Mouse (Mus musculus) heart, embryonic 14.5 days (tissue): ENCODE results near the gene Perm1. TPM values are rescaled to one million over a fixed set of nuclear protein-coding genes. Genes with fewer than 3 reads are reported as not detected.

Source experiments
- ATAC-seq: fragments of 200-750 bp; cut with Nextera tagmentation; 2 replicates; pipeline ENCODE4 v1.8.0; 2017; ENCODE audit warnings: low read depth, moderate TSS enrichment; ENCODE audit not compliant: insufficient number of reproducible peaks, insufficient read depth, low FRiP score
- H3K27ac ChIP-seq, 2 experiments: fragments of 200-500 bp in 1 of 2; fragments of 300-500 bp in 1 of 2; sonication (generic) in 1 of 2; replicated peaks in 1 of 2; 2 replicates each; pipeline ENCODE4 v1.5.1; 2012 to 2014; ENCODE audit warnings: low read depth in 2 of 2, low read length in 2 of 2, control low read depth in 1 of 2, mild to moderate bottlenecking in 1 of 2, mixed read lengths in 1 of 2; ENCODE audit not compliant: control insufficient read depth in 1 of 2, insufficient read depth in 1 of 2
- H3K27me3 ChIP-seq: fragments of 300-500 bp; sonication (generic); 2 replicates; pipeline ENCODE4 v1.6.1; 2014; ENCODE audit warnings: mild to moderate bottlenecking, low read length, control low read depth; ENCODE audit not compliant: control insufficient read depth, insufficient read depth
- H3K36me3 ChIP-seq: fragments of 300-500 bp; sonication (generic); 2 replicates; pipeline ENCODE4 v1.6.1; 2014; ENCODE audit warnings: mild to moderate bottlenecking, control low read depth, low read length, mixed read lengths; ENCODE audit not compliant: control insufficient read depth, insufficient read depth
- H3K4me1 ChIP-seq, 2 experiments: fragments of 200-500 bp in 1 of 2; fragments of 300-500 bp in 1 of 2; sonication (generic) in 1 of 2; 2 replicates each; pipeline ENCODE4 v1.6.1; 2012 to 2014; ENCODE audit warnings: low read length in 2 of 2, control low read depth in 1 of 2, mixed read lengths in 1 of 2; ENCODE audit not compliant: control insufficient read depth in 2 of 2, insufficient read depth in 2 of 2
- H3K4me2 ChIP-seq: fragments of 300-500 bp; sonication (generic); 2 replicates; pipeline ENCODE4 v1.6.1; 2014; ENCODE audit warnings: mild to moderate bottlenecking, low read length
- H3K4me3 ChIP-seq, 2 experiments: fragments of 200-500 bp in 1 of 2; fragments of 300-500 bp in 1 of 2; sonication (generic) in 1 of 2; 2 replicates each; pipeline ENCODE4 v1.5.1; 2012 to 2014; ENCODE audit warnings: low read length in 2 of 2, mild to moderate bottlenecking in 2 of 2, control low read depth in 1 of 2, low read depth in 1 of 2, moderate library complexity in 1 of 2; ENCODE audit not compliant: control insufficient read depth in 1 of 2, insufficient read depth in 1 of 2
- H3K9ac ChIP-seq: fragments of 300-500 bp; sonication (generic); 2 replicates; pipeline ENCODE4 v1.6.1; 2014; ENCODE audit warnings: mild to moderate bottlenecking, low read length
- H3K9me3 ChIP-seq: fragments of 300-500 bp; sonication (generic); 2 replicates; pipeline ENCODE4 v1.6.1; 2016; ENCODE audit warnings: low read length, control low read depth; ENCODE audit not compliant: control insufficient read depth
- WGBS: fragments of 180-500 bp; shearing (Covaris S2); extraction: QIAGEN DNeasy Blood & Tissue Kit; methylation state at CpG from one replicate; pipeline ENCODE4 v1.1.7; 2014; 5-methylcytosine and 5-hydroxymethylcytosine counted together
- polyA plus RNA-seq: library from polyadenylated mRNA; unstranded; fragments of >200 nt; fragmentation: Nextera tagmentation; extraction: Ambion mirVana; gene quantifications from 2 replicates; pipeline ENCODE4 v1.2.1, GENCODE M21; 2014

Perm1 gene
- polyA plus RNA-seq, 1 experiment from 2014 or later = 6.1 TPM

GRCm38 (mm10) chr4:156234701-156235213 is 19.1 kb downstream of the Perm1 start, which contains the start of gene Plekhn1:
Plekhn1 (minus strand) TSS chr4:156234857.
- Histone ChIP-seq H3K36me3 (peaks cover 59% of the 10 kb centered on the region), H3K4me2 (peak within 1 kb of the TSS; percentile 90), H3K27ac (peak within 1 kb of the TSS; percentile 17 to 88; a peak in 2 of 4 replicates), H3K9ac (peak within 1 kb of the TSS; percentile 81), H3K27me3 (no peaks in the 10 kb centered on the region), H3K9me3 (no peaks in the 10 kb centered on the region), H3K4me1 (peaks cover 5 to 9% of the 10 kb centered on the region in 2 experiments; a peak in 3 of 4 replicates), H3K4me3 (peak within 1 kb of the TSS; percentile 65 to 99)
- WGBS = 2% methylated on average over 30 of the region's 48 CpGs
- peak; percentile 8; the same call in 1 of the 2 replicates for ATAC-seq

GRCm38 (mm10) chr4:156235360-156235770 is 19.7 kb downstream of the Perm1 start:
- no peaks in the 10 kb centered on the region for H3K9me3 ChIP-seq
- H3K4me1 ChIP-seq = peaks cover 5 to 9% of the 10 kb centered on the region in 2 experiments; a peak in 3 of 4 replicates
- peaks cover 60% of the 10 kb centered on the region for H3K36me3 ChIP-seq
- WGBS = under 1% methylated on average over 15 of the region's 15 CpGs
- peak overlapping the region; percentile 38 to 99 for H3K4me3 ChIP-seq
- peak overlapping the region in 1 of 2 experiments; percentile 88; a peak in 1 of 4 replicates for H3K27ac ChIP-seq
- H3K9ac ChIP-seq = peak overlapping the region; percentile 80
- ATAC-seq = no peak
- no peaks in the 10 kb centered on the region for H3K27me3 ChIP-seq
- peak overlapping the region; percentile 90 for H3K4me2 ChIP-seq

- H3K4me1 ChIP-seq = peaks cover 5 to 9% of the 10 kb centered on the region in 2 experiments; a peak in 3 of 4 replicates
- WGBS = under 1% methylated on average over 90 of the region's 90 CpGs
- peaks cover 60% of the 10 kb centered on the region for H3K36me3 ChIP-seq
- H3K4me2 ChIP-seq = peak within 1 kb of the TSS; percentile 90
- H3K4me3 ChIP-seq = peak within 1 kb of the TSS; percentile 82 to 99
- peak within 1 kb of the TSS; percentile 57 to 88 for H3K27ac ChIP-seq
- ATAC-seq = peak; percentile 74
- no peaks in the 10 kb centered on the region for H3K9me3 ChIP-seq
- no peaks in the 10 kb centered on the region for H3K27me3 ChIP-seq
- peak within 1 kb of the TSS; percentile 81 for H3K9ac ChIP-seq
These were observed 20.3 kb downstream of the Perm1 start, which contains the start of gene Noc2l for GRCm38 (mm10) chr4:156235808-156236533. Noc2l (plus strand) TSS chr4:156236010.

GRCm38 (mm10) chr4:156236651-156237447 is 21.2 kb downstream of the Perm1 start:
- H3K36me3 ChIP-seq = peaks cover 60% of the 10 kb centered on the region

GRCm38 (mm10) chr4:156249567-156249966 is 33.9 kb downstream of the Perm1 start:
- ATAC-seq = no peak
- 50% methylated on average over 11 of the region's 11 CpGs for WGBS
- H3K36me3 ChIP-seq = peaks cover 45% of the 10 kb centered on the region

More at GRCm38 (mm10) chr4:156236651-156237447, 21.2 kb downstream of the Perm1 start:
- Histone ChIP-seq H3K9ac (peak overlapping the region; percentile 80), H3K4me3 (peak overlapping the region; percentile 82 to 99), H3K9me3 (no peaks in the 10 kb centered on the region), H3K27ac (no peak overlapping the region), H3K4me1 (peaks cover 5 to 9% of the 10 kb centered on the region in 2 experiments; a peak in 3 of 4 replicates), H3K27me3 (no peaks in the 10 kb centered on the region), H3K4me2 (peak overlapping the region; percentile 90)
- WGBS = 30% methylated on average over 55 of the region's 60 CpGs
- ATAC-seq = no peak

GRCm38 (mm10) chr4:156251081-156251480 is 35.4 kb downstream of the Perm1 start:
- Histone ChIP-seq H3K36me3 (peaks cover 30% of the 10 kb centered on the region), H3K27ac (no peak overlapping the region), H3K4me1 (peaks cover 10 to 14% of the 10 kb centered on the region in 2 experiments), H3K9ac (no peak overlapping the region), H3K4me2 (no peak overlapping the region), H3K4me3 (no peak overlapping the region), H3K27me3 (peaks cover 32% of the 10 kb centered on the region), H3K9me3 (no peaks in the 10 kb centered on the region)
- no peak for ATAC-seq
- 80% methylated on average over 8 of the region's 8 CpGs for WGBS

More at GRCm38 (mm10) chr4:156249567-156249966, 33.9 kb downstream of the Perm1 start:
- H3K27me3 ChIP-seq = peaks cover 19% of the 10 kb centered on the region
- no peak overlapping the region for H3K9ac ChIP-seq
- no peak overlapping the region for H3K4me3 ChIP-seq
- H3K4me2 ChIP-seq = no peak overlapping the region
- H3K27ac ChIP-seq = no peak overlapping the region
- peaks cover 6 to 7% of the 10 kb centered on the region in 2 experiments; a peak in 3 of 4 replicates for H3K4me1 ChIP-seq
- no peaks in the 10 kb centered on the region for H3K9me3 ChIP-seq

DNA sequence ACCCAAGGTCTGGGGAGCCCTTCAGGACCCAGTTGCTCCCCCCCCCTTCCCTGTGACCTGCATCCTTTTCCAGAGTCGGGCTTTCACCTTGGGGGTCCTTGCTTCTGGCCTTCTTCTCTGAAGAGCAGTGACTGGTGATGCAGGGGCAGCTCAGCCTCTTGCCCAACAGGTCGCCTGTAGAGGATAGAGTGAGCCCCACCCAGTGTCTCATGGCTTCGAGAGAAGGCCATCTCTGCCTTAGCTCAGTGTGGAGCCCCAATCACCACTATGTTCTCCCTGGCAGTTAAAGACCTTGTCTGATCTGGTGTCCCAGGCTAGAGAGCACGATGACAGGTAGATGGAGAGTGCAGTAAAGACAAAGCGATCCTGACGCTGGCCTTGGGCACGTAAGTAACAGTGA is 36.5 kb downstream of the Perm1 start:
- Histone ChIP-seq H3K4me1 (peaks cover 10 to 14% of the 10 kb centered on the region in 2 experiments), H3K27me3 (peaks cover 32% of the 10 kb centered on the region), H3K4me2 (no peak overlapping the region), H3K27ac (no peak overlapping the region), H3K36me3 (peaks cover 20% of the 10 kb centered on the region), H3K9ac (no peak overlapping the region), H3K4me3 (no peak overlapping the region), H3K9me3 (no peaks in the 10 kb centered on the region)
- WGBS = 30% methylated on average over 7 of the region's 7 CpGs
- ATAC-seq = no peak
